Mouse (Mus musculus) forelimb bud, embryonic 11.5 days (tissue): ENCODE measurements around the gene Gm45208.

Source experiments
- DNase-seq: peaks from one replicate; pipeline ENCODE4 v3.0.0-alpha.2; 2012; ENCODE audit warnings: low read depth, low spot score

Gene Gm45208

GRCm38 (mm10) chrX:7772766-7773165 is 50.7 kb downstream of the Gm45208 start:
- no peak for DNase-seq

- DNase-seq, result no peak
Measured at GRCm38 (mm10) chrX:7775501-7776205, 53.6 kb downstream of the Gm45208 start.

- peak; percentile 46 for DNase-seq
Measured at GRCm38 (mm10) chrX:7776329-7777082, 54.5 kb downstream of the Gm45208 start.

- DNase-seq, result no peak
Measured at GRCm38 (mm10) chrX:7778450-7779244, 56.6 kb downstream of the Gm45208 start.

- no peak for DNase-seq
Measured at GRCm38 (mm10) chrX:7779294-7779693, 57.2 kb downstream of the Gm45208 start.
